Mouse (Mus musculus) NIH3T3 (cell line): Measurements from ENCODE around the gene Glra1.

Experiments used
- DNase-seq: peaks from one replicate; pipeline ENCODE4 v3.0.0-alpha.2; 2012; ENCODE audit warnings: low read depth

Glra1 gene

DNA sequence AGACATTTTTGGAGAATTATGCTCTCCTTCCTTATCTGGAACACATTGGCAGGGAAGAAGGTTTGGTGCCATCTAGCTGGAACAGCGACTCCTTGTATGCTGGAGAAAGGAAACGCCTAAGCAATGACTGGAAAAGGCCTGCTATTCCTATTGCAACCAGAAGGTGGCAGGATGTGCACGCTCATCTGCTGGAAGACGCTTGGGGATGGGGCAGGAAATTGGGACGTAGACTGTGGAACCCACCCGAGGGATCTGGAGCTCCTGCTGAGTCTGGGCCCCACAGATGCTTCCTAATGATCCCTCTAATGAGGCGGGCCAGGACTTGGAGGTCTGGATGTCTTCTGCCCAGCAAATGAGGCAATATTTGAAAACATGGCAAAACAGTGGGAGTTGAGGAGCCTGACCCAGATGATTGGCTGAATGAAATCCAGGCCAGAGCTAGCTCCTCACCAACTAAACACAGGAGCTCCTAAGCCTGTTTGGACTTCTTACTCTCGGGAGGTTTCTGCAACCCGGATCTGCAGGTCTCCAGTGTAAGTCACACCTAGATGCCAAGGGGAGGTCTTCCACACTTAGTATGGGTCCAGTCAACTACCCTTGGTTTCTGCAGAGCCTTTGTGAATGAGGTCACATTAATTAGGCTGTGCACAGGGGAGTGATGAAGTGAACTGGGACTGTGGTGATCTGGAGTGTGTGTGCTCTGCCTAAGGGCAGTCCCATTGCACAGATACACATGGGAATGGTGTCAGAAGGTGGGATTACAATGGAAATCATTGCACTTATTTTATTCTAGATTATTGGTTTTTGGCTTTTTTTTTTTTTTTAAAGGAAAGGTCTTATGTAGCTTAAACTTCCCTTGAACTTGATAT lies 89.0 kb downstream of the Glra1 start:
- DNase-seq: peak; percentile 86

DNA sequence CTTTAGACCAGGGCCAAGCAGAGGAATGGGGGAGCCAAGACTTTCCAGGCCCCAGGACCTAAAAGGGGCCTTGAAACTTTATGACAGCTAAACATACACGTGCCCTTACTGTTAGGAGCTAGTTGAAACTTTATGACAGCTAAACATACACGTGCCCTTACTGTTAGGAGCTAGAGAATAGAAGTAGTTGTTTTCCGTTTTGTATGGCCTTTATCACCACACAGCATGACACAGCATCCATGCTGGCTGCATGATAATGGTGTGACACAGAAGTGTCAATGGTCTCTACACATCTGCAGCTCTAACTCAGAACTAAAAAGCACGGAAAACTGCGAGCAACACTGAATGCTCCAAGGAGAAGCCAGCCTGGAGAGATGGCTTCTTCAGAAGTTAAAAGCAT lies 90.3 kb downstream of the Glra1 start:
- DNase-seq: no peak

DNA sequence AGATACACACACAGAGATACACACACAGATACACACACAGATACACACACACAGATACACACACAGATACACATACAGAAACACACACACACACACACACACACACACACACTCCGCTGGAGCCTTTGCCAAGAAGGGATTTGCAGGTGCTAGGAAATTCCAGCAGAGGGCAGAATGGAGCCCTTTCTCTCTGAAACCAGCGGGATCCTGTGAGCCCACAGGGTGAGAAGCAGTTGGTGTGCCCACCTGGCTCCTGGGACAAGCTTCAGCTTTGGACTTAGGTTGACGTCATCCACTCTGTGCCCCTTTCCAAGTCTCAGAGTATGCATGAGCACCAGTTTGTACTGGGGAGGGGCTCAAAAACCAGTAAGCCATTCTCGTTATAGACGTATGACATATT lies 96.6 kb downstream of the Glra1 start:
- DNase-seq: no peak

DNA sequence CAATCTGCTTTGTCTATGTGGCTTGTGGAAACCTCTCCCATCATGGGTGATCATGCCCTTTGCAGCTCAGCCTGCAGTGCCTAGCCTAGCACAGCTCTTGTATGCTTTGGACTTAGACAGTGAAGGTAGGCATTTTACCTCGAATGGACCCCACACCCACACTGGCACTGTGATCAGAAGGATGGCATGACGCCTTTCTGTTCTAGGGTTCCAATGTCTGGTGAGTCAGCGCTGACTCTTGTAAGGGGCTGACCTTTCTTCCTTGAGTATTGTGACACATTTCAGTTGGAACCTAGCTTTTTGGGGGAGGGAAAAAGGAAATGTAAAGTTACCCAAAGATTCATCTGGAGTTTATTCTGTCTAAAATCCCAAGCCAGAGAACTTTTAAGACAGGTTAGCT lies 102.5 kb downstream of the Glra1 start:
- DNase-seq: peak; percentile 81

DNA sequence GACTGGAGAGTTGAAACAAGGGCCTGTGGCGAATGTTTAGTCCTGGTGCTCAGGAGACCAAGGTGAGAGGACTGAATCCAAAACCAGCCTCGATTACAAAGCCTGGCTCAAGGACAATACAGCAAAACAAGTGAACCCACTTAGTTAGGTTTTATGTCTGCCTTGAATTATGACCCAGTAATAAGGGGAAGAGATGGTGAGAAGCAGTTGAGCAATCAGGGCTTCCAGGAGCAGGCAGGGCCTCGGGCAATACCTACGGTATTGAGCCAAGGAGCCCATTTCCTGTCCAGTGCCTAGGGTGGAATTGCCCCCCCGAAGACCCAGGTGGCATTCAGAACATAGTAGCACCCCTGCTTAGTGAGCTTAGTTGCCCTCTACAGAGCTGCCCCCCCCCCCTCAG lies 105.1 kb downstream of the Glra1 start:
- DNase-seq: no peak

DNA sequence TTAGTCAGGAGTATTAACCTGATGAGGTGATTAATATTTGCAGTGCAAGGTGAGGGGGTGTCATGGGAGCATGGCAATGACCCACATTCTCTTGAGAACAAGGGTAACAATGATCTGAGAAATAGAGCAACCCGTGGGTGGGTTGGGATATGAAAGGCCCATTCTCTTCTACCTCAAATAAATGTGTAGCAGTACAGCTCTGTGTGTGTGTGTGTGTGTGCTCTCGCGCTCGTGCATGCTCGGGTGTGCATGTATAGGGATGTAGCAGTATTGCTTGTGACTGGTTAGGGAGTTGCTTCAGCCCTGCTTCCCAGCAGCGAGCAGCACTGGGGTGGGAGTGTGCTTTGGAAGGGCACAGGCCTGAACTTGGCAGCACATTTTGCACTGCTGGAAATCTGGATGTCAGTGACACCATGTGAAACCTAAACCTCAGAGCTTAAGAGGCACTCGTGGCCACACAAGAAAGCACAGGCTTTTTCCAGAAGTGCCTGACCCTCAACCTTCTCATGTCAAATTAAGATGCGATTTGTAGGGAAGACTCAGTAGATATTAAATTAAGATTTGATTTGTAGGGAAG lies 106.0 kb downstream of the Glra1 start:
- no peak for DNase-seq

DNA sequence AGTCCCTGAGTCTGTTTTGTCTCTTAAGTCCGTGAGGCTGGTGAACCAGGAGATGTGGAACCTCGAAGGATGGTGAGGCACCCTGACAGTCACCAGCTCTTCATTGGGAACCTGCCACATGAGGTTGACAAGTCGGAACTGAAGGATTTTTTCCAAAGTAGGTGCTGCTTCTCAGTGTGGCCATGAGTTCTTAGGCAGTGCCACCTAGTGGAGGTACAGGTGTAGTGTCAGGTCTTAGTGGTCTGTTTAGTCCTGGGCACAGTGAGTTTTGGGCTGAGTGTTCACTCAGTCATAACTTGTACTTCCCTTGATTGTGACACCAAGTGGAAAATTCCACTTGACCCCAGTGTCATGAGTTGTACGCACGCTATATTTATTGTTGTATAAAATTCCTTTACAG lies 110.1 kb downstream of the Glra1 start:
- DNase-seq: peak; percentile 79

DNA sequence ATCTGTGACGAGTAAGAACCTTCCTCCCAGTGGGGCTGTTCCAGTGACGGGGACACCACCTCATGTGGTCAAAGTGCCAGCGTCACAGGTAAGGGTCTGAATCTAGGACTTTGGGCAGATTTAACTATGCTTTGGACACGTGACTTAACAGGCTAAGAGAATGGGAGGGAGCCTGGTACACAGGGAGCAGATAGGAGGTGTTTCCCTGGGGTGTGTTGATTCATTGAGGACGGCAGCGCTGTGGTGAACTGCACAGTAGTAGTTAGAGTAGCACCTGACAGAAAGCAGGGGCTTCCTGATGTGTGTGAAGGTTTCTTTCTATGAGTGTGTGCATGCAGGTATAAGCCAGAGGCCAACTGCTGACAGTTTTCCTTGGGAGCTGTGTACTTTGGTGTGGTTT lies 111.8 kb downstream of the Glra1 start:
- no peak for DNase-seq

DNA sequence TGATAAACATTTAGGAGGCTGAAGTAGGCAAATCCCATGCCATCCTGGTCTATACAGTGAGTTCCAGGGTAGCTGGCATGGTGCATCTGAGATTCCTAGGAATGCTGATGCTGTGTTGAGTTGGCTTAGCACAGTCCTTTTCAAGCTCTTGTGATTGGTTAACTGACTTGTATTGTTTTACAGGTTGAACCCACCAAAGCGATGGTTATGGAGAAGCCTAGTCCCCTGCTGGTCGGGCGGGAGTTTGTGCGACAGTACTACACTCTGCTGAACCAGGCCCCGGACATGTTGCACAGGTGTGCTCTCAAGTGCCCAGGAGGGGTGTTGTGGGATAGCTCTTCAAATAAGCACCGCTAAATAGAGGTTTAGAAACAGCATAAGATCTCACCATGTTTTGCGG lies 122.6 kb downstream of the Glra1 start:
- DNase-seq: no peak

DNA sequence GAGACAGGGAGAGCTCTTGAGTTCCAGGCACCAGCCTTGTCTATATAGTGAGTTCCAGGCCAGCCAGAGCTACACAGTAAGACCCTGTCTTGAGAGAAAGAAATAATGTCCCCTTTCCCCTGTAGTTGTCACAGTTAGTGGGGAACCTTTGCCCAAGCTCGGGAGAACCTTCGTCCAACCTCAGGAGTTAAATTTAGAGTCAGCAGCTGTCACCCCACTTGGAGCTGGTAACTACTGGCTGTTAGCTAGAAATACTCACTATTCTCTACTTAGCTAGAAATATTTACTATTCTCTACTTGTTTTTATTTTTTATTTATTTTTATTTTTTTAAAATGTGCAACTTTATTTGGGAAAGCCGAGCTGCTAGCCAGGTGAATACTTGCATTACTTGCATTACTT lies 134.8 kb downstream of the Glra1 start:
- DNase-seq: no peak

DNA sequence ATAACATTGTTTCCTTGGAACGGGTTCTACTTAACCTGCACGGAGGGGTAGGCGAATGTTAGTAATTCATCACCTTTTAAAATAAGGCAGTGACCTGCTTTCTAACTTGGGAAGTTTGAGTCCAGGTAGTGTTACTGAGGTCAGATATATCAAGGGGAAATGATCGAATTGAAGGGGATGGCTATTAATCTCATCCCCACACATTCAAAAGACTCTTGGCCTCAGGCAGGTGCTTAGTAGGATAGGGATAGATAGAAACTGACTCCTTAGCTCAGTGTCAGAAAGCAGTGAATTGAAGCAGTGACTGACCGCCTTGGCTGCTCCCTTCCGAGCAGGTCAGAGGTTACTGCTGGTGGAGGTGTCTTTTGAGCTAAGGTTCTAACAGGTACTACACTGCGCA lies 136.5 kb downstream of the Glra1 start:
- no peak for DNase-seq

DNA sequence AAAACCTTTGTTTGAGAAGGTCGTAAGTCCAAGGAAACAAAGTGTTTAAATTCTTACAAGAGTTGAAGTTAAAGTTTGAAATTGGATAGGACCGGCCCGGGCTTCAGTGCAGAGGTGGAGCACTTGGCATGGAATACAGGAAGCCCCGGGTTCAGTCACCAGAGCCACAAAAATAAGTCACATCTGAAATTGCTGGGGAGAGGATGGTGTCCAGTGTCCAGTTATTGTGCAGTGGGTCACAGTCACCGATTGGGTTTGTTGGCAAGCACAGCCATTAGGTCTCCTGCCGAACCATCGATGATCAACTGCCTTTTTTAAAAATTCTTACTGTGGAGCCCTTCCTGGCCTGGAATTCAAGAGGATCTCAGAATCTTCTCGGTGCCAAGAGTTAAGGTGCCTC lies 137.2 kb downstream of the Glra1 start:
- no peak for DNase-seq

DNA sequence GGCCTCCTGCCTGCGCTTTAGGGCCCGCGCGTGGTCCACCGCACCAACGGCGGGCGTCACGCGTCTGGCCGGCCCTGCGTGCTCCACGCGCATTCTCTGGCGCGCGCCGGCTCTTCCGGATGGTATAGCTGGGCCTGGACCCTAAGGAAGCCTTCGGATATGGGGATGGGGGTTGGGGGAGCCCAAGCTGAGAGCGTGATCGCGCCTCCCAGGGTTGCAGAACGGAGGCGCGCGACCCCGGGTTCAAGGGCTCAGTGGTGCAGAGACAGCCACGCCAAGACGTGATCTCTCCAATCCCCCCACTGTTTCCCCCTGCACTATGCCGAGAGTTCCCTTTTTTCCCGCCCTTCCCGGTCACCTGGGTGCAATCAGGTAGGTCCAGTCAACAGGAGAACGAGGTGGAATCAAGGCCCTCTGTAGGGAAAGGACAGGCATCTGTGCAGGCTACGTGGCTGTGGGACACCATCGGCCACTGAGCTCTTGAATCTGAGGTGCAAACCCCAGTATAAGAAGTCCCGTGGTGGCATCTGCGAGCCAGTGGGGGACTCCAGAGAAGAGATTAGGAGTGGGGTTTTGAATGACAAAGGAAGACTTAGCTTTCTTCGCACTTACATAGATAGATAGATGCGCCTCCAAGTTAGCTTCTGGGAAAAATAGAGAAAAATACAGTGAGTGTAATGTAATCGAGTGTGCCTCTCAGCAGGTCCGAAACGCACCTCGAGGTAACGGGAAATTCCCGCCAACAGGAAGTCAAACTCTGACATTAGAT lies 137.9 kb downstream of the Glra1 start:
- peak; percentile 17 for DNase-seq

DNA sequence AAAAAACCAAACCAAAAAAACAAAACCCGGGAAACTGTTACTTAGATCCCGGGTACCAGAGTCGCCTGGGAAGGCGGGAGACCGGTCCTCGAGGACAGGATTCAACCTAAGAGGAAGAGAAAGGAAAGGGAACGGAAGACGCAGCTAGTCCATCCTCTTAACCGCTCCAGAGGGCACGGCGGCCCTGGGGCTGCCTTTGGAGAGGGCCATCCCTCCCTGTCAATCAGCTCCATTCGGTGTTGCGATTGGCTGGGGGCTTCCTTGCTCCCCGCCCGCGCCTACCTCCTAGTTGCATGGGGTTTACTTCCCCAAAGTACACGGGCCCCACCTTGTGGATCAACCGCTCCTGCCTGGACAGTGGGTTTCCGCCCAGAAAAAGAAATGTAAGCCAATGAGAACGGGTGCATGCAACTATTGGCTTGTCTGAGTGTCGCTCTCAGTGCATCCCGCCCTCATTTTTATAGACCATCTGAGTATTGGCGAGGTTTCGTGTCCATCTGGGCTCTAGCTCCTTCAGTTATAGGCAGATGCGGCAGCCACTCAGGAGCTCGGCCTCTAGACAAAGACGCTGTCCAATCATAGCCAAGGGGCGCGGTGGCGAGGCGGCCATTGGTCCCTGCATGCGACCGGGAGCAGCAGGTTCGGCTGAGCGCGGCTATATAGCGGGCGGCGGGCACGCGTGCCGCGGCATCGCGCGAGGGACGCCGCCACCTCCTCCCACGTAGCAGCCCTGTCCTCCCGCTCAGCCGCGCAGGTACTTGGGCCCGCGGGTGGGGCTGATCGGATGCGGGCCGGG lies 138.8 kb downstream of the Glra1 start, which contains the start of gene G3bp1:
TSS of gene G3bp1 (plus strand) at position 638 of the 796 bp plus-strand sequence.
- peak; percentile 99 for DNase-seq

DNA sequence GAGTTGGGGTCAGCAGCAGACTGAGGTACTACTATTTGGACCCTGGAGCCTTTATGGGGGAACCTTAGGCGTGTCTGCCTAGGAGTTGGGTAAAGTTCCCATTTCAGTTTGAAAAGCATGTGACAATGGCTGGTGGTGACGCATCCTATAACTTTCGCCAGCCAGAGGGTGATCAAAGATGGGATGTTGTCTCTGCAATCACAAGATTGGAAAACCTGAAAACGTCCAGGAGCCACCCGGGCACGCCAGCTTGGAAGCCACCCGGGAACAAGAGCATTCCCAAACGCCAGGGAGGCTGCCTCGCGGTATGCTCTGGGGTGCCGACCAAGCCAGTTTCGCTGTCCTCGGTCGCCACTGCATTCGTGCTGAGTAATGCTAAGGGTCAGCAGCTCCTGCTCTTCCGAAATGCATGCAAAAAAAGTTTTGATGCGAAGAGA lies 139.4 kb downstream of the Glra1 start:
- peak; percentile 66 for DNase-seq

DNA sequence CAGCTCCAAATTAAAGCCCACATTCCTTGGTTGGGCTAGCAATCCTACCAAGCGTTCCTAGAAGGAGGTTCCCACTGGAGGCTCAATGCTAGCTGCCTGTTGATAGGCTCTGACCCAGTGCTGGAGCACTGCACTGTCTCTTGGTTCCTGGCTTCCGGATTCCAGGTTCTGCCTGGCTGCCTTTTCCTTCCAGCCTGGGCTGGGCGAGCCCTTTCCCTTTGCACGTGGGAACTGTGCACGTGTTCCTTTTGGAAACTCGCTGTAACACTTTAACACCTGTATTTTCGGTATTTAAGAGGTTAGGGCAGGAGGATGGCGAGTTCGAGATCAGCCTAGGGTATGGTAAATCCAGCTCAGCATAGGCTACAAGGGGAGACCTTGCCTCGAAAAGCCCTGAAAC lies 140.0 kb downstream of the Glra1 start:
- DNase-seq: peak; percentile 31

DNA sequence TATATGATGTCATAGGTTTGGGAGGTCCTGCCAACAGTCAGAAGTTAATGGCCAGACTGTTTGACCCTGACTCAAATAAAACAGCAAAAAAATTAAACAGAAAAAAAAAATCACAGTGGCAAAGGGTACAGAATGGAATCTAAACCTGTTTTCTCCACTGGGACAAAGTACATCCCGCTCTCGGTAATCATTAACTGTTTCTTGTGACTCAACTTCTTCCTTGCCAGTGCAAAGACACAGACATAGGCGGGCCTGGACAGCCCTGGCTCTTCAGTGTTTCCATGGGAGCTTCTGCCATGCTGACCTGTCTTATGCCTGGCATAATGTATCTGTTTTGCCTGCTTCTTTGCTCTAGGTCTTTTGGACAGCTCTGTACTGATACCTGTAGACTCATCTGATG lies 142.8 kb downstream of the Glra1 start:
- no peak for DNase-seq

DNA sequence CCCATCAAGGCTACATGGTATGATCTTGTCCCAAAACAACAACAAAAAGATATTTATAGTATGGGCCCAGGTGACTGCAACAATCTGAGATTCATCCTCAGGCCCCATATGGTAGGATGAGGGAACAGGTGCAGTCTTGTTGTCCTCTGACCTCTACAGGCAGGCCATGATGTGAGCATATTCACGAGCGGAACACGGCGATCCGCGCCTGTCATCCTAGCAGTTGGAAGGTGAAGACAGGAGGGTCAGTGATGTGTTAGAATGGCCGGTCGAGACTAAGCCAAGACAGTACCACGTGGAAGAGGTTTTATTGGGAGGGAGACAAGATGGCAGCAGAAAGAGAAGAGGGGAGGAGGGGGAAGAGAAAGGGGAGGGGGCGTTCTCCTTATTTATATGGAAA lies 143.3 kb downstream of the Glra1 start:
- no peak for DNase-seq
